Mouse (Mus musculus): ENCODE results near the gene Olfr434. TPM values are rescaled to one million over a fixed set of nuclear protein-coding genes. Genes with fewer than 3 reads are reported as not detected.
A peak's percentile ranks its signal among the peaks of the same experiment; 100 is the strongest.

Gene Olfr434
- polyA plus RNA-seq, 1 experiment from 2014 or later, result 0.28 TPM

- H3K9me3 ChIP-seq (replicated peaks), result no peaks in the 10 kb centered on the region
- whole genome bisulfite sequencing, result 49% methylated on average over 3 of the region's 3 CpGs
- ATAC-seq (ENCODE audit: insufficient number of reproducible peaks, low FRiP score, low TSS enrichment, low read depth), result no peak
- H3K27ac ChIP-seq (replicated peaks), result no peak overlapping the region
- H3K4me3 ChIP-seq (replicated peaks), result no peak overlapping the region
- no peaks in the 10 kb centered on the region for H3K27me3 ChIP-seq
- H3K9ac ChIP-seq, result no peak overlapping the region
- H3K4me1 ChIP-seq, result no peaks in the 10 kb centered on the region
- H3K36me3 ChIP-seq, result no peaks in the 10 kb centered on the region
- no peak overlapping the region for H3K4me2 ChIP-seq (replicated peaks)
These were observed 34.6 kb downstream of the Olfr434 start for GRCm38 (mm10) chr6:43247396-43247795.

GRCm38 (mm10) chr6:43252994-43253393, 40.2 kb downstream of the Olfr434 start:
- Histone ChIP-seq H3K27me3 (no peaks in the 10 kb centered on the region), H3K4me2 (replicated peaks) (no peak overlapping the region), H3K9me3 (replicated peaks) (no peaks in the 10 kb centered on the region), H3K9ac (no peak overlapping the region), H3K4me1 (no peaks in the 10 kb centered on the region), H3K36me3 (no peaks in the 10 kb centered on the region), H3K4me3 (replicated peaks) (no peak overlapping the region), H3K27ac (replicated peaks) (no peak overlapping the region)
- 79% methylated on average over 1 of the region's 1 CpGs for WGBS
- no peak for ATAC-seq (ENCODE audit: insufficient number of reproducible peaks, low FRiP score, low TSS enrichment, low read depth)

GRCm38 (mm10) chr6:43254193-43254926, 41.5 kb downstream of the Olfr434 start:
- ATAC-seq (ENCODE audit: insufficient number of reproducible peaks, low FRiP score, low TSS enrichment, low read depth), result no peak
- 61% methylated on average over 7 of the region's 7 CpGs for WGBS
- no peaks in the 10 kb centered on the region for H3K9me3 ChIP-seq (replicated peaks)

GRCm38 (mm10) chr6:43260756-43261155, 47.9 kb downstream of the Olfr434 start:
- Histone ChIP-seq H3K9ac (no peak overlapping the region), H3K36me3 (no peaks in the 10 kb centered on the region), H3K4me2 (replicated peaks) (no peak overlapping the region), H3K9me3 (replicated peaks) (no peaks in the 10 kb centered on the region), H3K4me1 (0 out of 2 replicates have a peak, but pooled peaks cover 5% of the 10 kb centered on the region), H3K27me3 (no peaks in the 10 kb centered on the region), H3K27ac (replicated peaks) (no peak overlapping the region), H3K4me3 (replicated peaks) (no peak overlapping the region)
- WGBS, result 65% methylated on average over 2 of the region's 2 CpGs
- ATAC-seq (ENCODE audit: insufficient number of reproducible peaks, low FRiP score, low TSS enrichment, low read depth), result no peak

More at GRCm38 (mm10) chr6:43254193-43254926, 41.5 kb downstream of the Olfr434 start:
- Histone ChIP-seq H3K9ac (no peak overlapping the region), H3K4me3 (replicated peaks) (no peak overlapping the region), H3K36me3 (no peaks in the 10 kb centered on the region), H3K27ac (replicated peaks) (no peak overlapping the region), H3K4me1 (no peaks in the 10 kb centered on the region), H3K4me2 (replicated peaks) (no peak overlapping the region), H3K27me3 (no peaks in the 10 kb centered on the region)

- under 1% methylated on average over 32 of the region's 48 CpGs for WGBS
- ATAC-seq (ENCODE audit: insufficient number of reproducible peaks, low FRiP score, low TSS enrichment, low read depth), result peak; percentile 87
- peak within 1 kb of the TSS; percentile 79 for H3K4me2 ChIP-seq (replicated peaks)
- peak within 1 kb of the TSS; percentile 45; the same call in 1 of the 2 replicates for H3K27ac ChIP-seq (replicated peaks)
- no peaks in the 10 kb centered on the region for H3K27me3 ChIP-seq
- no peaks in the 10 kb centered on the region for H3K36me3 ChIP-seq
- peaks cover 14% of the 10 kb centered on the region; the same call in 1 of the 2 replicates for H3K4me1 ChIP-seq
- H3K9me3 ChIP-seq (replicated peaks), result no peaks in the 10 kb centered on the region
- H3K4me3 ChIP-seq (replicated peaks), result peak within 1 kb of the TSS; percentile 55
- H3K9ac ChIP-seq, result peak within 1 kb of the TSS; percentile 31
These were observed 52.7 kb downstream of the Olfr434 start, which contains the start of gene Arhgef5 for GRCm38 (mm10) chr6:43265363-43266041. Arhgef5 (plus strand) TSS chr6:43265582.

GRCm38 (mm10) chr6:43266356-43266755, 53.5 kb downstream of the Olfr434 start:
- no peak for ATAC-seq (ENCODE audit: insufficient number of reproducible peaks, low FRiP score, low TSS enrichment, low read depth)
- Histone ChIP-seq H3K4me2 (replicated peaks) (peak overlapping the region; percentile 79), H3K36me3 (no peaks in the 10 kb centered on the region), H3K9me3 (replicated peaks) (no peaks in the 10 kb centered on the region), H3K4me1 (peaks cover 14% of the 10 kb centered on the region; the same call in 1 of the 2 replicates), H3K4me3 (replicated peaks) (peak overlapping the region; percentile 55), H3K9ac (peak overlapping the region; percentile 31; the same call in 1 of the 2 replicates), H3K27ac (replicated peaks) (0 out of 2 replicates have a peak overlapping the region, but pooled peaks have one; percentile 45), H3K27me3 (no peaks in the 10 kb centered on the region)
- 8% methylated on average over 8 of the region's 8 CpGs for WGBS

Other genes with a start within 250 kb of the Olfr434 start
- not detected in 2 replicates for gene Olfr441, start 106.7 kb upstream of the Olfr434 start, polyA plus RNA-seq (2015; fragmentation: Nextera tagmentation; extraction: Ambion mirVana)
- gene Olfr237-ps1, start 66.5 kb upstream of the Olfr434 start, polyA plus RNA-seq (2015; fragmentation: Nextera tagmentation; extraction: Ambion mirVana), result 0.11 and 0.21 TPM in 2 replicates
- 0.16 and 0.17 TPM in 2 replicates for gene Olfr437, start 49.7 kb upstream of the Olfr434 start, polyA plus RNA-seq (2015; fragmentation: Nextera tagmentation; extraction: Ambion mirVana)
- gene Olfr13, start 40.9 kb upstream of the Olfr434 start, polyA plus RNA-seq (2015; fragmentation: Nextera tagmentation; extraction: Ambion mirVana), result 0.05 TPM in 1 of 2 replicates, not detected in the other
- gene Olfr435, start 15.9 kb upstream of the Olfr434 start, polyA plus RNA-seq (2015; fragmentation: Nextera tagmentation; extraction: Ambion mirVana), result 0.07 and 0.11 TPM in 2 replicates
- not detected in 2 replicates for gene Olfr47, start 18.5 kb downstream of the Olfr434 start, polyA plus RNA-seq (2015; fragmentation: Nextera tagmentation; extraction: Ambion mirVana)
- 13.7 and 15.3 TPM in 2 replicates for gene Arhgef5, start 52.6 kb downstream of the Olfr434 start, polyA plus RNA-seq (2015; fragmentation: Nextera tagmentation; extraction: Ambion mirVana)
- gene Nobox, start 96.5 kb downstream of the Olfr434 start, polyA plus RNA-seq (2015; fragmentation: Nextera tagmentation; extraction: Ambion mirVana), result not detected in 2 replicates